In the genomic region with DNA sequence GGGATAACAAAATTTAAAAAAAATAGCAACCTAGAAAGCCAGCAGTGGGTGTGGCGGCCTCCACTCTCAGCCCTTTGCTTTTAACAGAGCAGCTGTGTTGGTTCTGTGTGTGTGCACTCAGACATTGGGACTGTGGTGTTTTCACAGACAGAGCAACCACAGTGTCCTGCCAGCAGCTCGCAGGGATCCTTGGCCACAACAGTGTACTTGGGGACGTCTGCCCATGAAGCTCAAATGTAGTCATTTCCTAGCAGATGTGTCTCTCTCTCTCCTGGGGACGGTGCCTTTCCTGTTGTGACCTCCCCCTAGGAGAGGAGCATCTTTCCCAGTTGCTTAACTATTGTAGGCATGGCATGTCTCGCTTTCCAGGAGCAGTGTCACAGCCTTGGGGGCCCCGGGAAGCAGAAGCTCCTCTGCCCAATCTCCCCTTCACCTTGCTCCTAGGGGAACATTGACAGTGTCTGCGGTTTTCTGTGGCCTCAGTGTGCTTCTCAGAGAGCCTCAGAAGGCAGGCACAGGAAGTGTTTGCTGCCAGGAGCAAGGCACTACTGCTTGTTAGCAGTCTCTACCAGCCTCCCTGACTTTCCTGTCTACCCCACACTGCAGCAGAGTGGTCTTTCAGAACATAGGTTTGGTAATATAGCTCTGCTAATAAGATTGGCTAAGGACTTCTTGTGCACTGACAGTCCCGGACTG, we compare ENCODE assay signal across 7 mouse cellular contexts.
"Had no signal": no experiment of that assay in that cellular context is flagged by ENCODE, and none has a peak within 500 bp of the region (broad histone marks: within the 10 kb centered on the region; RNA-seq: fewer than 3 reads in every experiment).

No protein-coding gene starts in this region.

- DNase-seq: kidney, adult 11 months; kidney, postnatal 10 days; kidney, postnatal 4 days; left cerebral cortex, postnatal 4 days; lung, adult 18-20 months; lung, postnatal 36 days; midbrain, embryonic 14.5 days had no signal
